Mouse (Mus musculus) kidney, adult 2 months (tissue): ENCODE results near the gene Sf3a1. TPM values are rescaled to one million over a fixed set of nuclear protein-coding genes. Genes with fewer than 3 reads are reported as not detected.
A peak's percentile ranks its signal among the peaks of the same experiment; 100 is the strongest.

Experiments used
- DNase-seq: peaks from one replicate; pipeline ENCODE4 v3.0.0; 2021
- H3K27ac ChIP-seq: fragments of 200-500 bp; 2 replicates; pipeline ENCODE4 v1.5.1; 2012; ENCODE audit warnings: low read depth, low read length, control low read depth, inconsistent platforms; ENCODE audit not compliant: insufficient read depth
- H3K27me3 ChIP-seq: fragments of 200-500 bp; replicated peaks from 2 replicates; pipeline ENCODE4 v1.6.1; 2012; ENCODE audit warnings: mild to moderate bottlenecking, moderate library complexity, low read length, inconsistent platforms; ENCODE audit not compliant: control insufficient read depth, insufficient read depth
- H3K36me3 ChIP-seq: fragments of 200-500 bp; 2 replicates; pipeline ENCODE4 v1.6.1; 2012; ENCODE audit warnings: mild to moderate bottlenecking, moderate library complexity, low read length, inconsistent platforms; ENCODE audit not compliant: control insufficient read depth, insufficient read depth
- H3K4me1 ChIP-seq: fragments of 200-500 bp; 2 replicates; pipeline ENCODE4 v1.6.1; 2011; ENCODE audit warnings: low read length; ENCODE audit not compliant: control insufficient read depth, insufficient read depth
- H3K4me3 ChIP-seq: fragments of 200-500 bp; 2 replicates; pipeline ENCODE4 v1.5.1; 2011; ENCODE audit warnings: mild to moderate bottlenecking, low read depth, low read length, control low read depth; ENCODE audit not compliant: insufficient read depth
- CTCF ChIP-seq: fragments of 200-500 bp; conservative IDR thresholded peaks from 2 replicates; pipeline ENCODE4 v1.5.1; 2011; ENCODE audit warnings: low read depth, mild to moderate bottlenecking, control low read depth, low read length, moderate library complexity, mixed read lengths; ENCODE audit not compliant: insufficient read depth, insufficient read length
- POLR2A ChIP-seq: fragments of 200-500 bp; IDR thresholded peaks from one replicate; pipeline ENCODE4 v1.6.1; 2011; ENCODE audit warnings: low read depth, low read length, control low read depth
- WGBS: fragments of 180-500 bp; shearing (Covaris S2); methylation state at CpG from one replicate; pipeline ENCODE4 v1.1.7; 2018; 5-methylcytosine and 5-hydroxymethylcytosine counted together
- polyA plus RNA-seq: library from polyadenylated mRNA; depleted of rRNA; stranded (reverse); fragments of >200 nt; gene quantifications from 2 replicates; pipeline ENCODE4 v1.2.3, GENCODE M21; 2012

Sf3a1 gene
- polyA plus RNA-seq, 1 experiment: 21.0 TPM

DNA sequence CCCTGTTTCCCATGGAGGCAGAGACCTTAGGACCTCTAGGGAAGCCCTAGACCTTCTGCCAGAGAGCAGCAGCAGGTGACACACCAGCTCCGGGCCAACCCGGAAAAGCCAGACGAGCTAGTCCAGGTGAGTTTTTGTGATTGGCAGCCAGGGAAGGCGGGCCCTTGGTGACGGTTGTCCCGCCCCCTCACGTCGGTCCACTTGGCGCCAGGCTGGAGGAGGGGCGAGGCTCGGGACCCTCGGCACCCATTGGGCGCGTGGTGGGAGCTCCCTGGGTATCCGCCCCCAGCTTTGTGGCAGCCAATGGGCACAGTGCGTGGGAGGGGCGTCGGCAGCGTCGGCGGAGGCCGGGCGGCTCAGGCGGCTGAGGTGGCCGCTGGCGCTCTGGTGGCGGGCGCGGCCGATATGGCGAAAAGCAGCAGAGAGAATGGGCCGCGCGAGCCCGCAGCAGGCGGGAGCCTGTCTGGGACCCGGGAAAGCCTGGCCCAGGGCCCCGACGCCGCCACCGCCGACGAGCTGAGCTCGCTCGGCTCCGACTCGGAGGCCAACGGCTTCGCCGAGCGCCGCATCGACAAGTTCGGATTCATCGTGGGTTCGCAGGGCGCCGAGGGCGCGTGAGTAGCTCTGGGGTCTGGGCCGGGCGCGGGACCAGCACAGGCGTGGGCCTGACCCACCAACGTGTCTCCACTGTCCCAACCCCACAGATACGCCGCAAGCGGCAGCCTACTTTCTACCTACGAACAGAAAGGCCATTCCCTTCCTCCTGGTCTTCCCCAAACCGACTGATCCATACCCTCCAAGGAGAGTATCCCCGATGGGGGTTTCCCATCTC lies 26.6 kb downstream of the Sf3a1 start, which contains the start of gene Tbc1d10a:
Gene Tbc1d10a, plus strand, starts transcription at position 304 of the 832 bp plus-strand sequence.
- no peaks in the 10 kb centered on the region for H3K27me3 ChIP-seq
- under 1% methylated on average over 71 of the region's 71 CpGs for WGBS
- peak; percentile 99 for DNase-seq
- H3K4me3 ChIP-seq: peak within 1 kb of the TSS; percentile 91
- H3K4me1 ChIP-seq: peaks cover 32% of the 10 kb centered on the region
- TF ChIP-seq POLR2A (peak; percentile 50), CTCF (no peak)
- peak within 1 kb of the TSS; percentile 97 for H3K27ac ChIP-seq
- H3K36me3 ChIP-seq: no peaks in the 10 kb centered on the region

- Histone ChIP-seq H3K4me3 (peak overlapping the region; percentile 91), H3K36me3 (no peaks in the 10 kb centered on the region), H3K27ac (peak overlapping the region; percentile 97), H3K4me1 (peaks cover 38% of the 10 kb centered on the region), H3K27me3 (no peaks in the 10 kb centered on the region)
- 9% methylated on average over 9 of the region's 9 CpGs for WGBS
- no peak for DNase-seq
- TF ChIP-seq POLR2A (no peak), CTCF (no peak)
Observed at GRCm38 (mm10) chr11:4187318-4187700, 27.2 kb downstream of the Sf3a1 start.

DNA sequence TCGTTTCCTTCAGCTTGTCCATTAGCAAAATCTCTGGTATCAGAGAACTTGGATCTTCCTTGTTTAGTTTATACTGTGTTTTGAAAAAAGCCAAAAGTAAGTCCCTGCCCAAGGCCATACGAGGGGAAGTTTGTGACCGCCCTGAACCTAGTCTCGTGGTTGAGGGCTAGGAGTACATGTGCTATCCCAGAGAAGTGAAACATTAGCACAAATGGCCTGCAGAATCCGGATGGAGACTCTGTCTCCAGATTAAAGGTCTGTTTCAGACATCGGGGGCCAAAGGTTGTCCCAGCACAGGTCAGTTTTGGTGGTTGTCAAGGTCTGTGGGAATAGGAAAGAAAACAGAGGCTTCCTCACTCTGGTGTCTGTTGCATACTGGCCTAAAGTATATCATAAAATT lies 29.0 kb downstream of the Sf3a1 start:
- TF ChIP-seq POLR2A: no peak
- no peak for TF ChIP-seq CTCF
- DNase-seq: peak; percentile 93
- Histone ChIP-seq H3K27ac (peak overlapping the region; percentile 97), H3K4me1 (peaks cover 53% of the 10 kb centered on the region), H3K27me3 (no peaks in the 10 kb centered on the region), H3K4me3 (no peak overlapping the region; the same call in 1 of the 2 replicates), H3K36me3 (no peaks in the 10 kb centered on the region)
- WGBS: 45% methylated on average over 6 of the region's 6 CpGs

DNA sequence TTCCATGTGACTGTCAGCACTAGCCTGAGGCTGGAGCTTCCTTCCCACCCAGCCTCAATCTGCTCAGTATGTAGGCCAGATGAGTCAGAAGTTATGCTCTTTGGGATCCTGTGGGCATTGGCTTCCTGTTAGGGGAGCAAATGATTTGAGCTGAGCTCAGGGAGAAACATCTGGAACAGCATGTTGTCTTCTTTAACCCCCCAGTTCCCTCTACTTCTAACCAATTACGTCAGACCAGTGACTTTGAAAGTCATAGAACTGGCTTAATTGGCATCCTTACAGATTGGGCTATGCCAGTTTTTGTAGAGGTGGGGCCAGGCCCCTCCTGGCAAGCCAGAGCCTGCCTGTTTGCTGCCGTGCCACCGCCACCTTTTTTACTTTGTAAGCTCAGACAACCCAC lies 30.5 kb downstream of the Sf3a1 start:
- Histone ChIP-seq H3K4me1 (peaks cover 67% of the 10 kb centered on the region), H3K27ac (peak overlapping the region; percentile 52), H3K36me3 (no peaks in the 10 kb centered on the region), H3K4me3 (no peak overlapping the region), H3K27me3 (no peaks in the 10 kb centered on the region)
- DNase-seq: peak; percentile 50
- WGBS: 29% methylated on average over 3 of the region's 3 CpGs
- no peak for TF ChIP-seq CTCF
- no peak for TF ChIP-seq POLR2A

DNA sequence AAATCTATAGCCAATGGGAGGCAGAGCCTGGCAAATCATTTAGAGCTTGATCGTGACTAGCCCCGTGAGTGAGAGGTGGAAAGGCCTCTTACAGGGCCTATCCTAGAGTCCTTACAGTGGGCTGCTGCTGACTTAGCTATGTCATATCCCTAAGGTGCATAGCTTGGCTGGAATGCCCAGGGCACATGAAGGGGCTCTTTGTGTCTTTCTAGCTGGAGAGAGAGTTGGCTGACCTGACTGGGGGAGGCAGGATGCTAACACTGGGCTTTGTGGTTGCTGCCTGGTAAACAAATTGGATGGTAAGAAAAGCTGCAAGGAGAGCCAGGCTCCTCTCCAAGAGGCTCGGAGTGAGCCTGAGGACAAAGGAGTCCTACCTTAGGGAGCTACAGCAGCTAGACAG lies 32.6 kb downstream of the Sf3a1 start:
- no peak for TF ChIP-seq CTCF
- TF ChIP-seq POLR2A: no peak
- H3K4me3 ChIP-seq: no peak overlapping the region
- H3K27ac ChIP-seq: peak overlapping the region; percentile 3; the same call in 1 of the 2 replicates
- H3K27me3 ChIP-seq: no peaks in the 10 kb centered on the region
- DNase-seq: no peak
- H3K36me3 ChIP-seq: no peaks in the 10 kb centered on the region
- 55% methylated on average over 3 of the region's 3 CpGs for WGBS
- H3K4me1 ChIP-seq: peaks cover 76% of the 10 kb centered on the region

GRCm38 (mm10) chr11:4193420-4193819 lies 33.3 kb downstream of the Sf3a1 start:
- H3K4me1 ChIP-seq: peaks cover 77% of the 10 kb centered on the region
- TF ChIP-seq POLR2A: no peak
- no peak for TF ChIP-seq CTCF
- H3K36me3 ChIP-seq: no peaks in the 10 kb centered on the region
- peak overlapping the region; percentile 11 for H3K27ac ChIP-seq
- no peaks in the 10 kb centered on the region for H3K27me3 ChIP-seq
- DNase-seq: no peak
- H3K4me3 ChIP-seq: no peak overlapping the region

- no peaks in the 10 kb centered on the region for H3K36me3 ChIP-seq
- peaks cover 72% of the 10 kb centered on the region for H3K4me1 ChIP-seq
- TF ChIP-seq CTCF (no peak), POLR2A (no peak)
- no peak overlapping the region for H3K4me3 ChIP-seq
- WGBS: 59% methylated on average over 3 of the region's 3 CpGs
- peak overlapping the region; percentile 97 for H3K27ac ChIP-seq
- DNase-seq: no peak
- no peaks in the 10 kb centered on the region for H3K27me3 ChIP-seq
Observed at GRCm38 (mm10) chr11:4195597-4196031, 35.5 kb downstream of the Sf3a1 start.
